Comparison of ENCODE assay signal across 10 mouse cellular contexts in the genomic region with DNA sequence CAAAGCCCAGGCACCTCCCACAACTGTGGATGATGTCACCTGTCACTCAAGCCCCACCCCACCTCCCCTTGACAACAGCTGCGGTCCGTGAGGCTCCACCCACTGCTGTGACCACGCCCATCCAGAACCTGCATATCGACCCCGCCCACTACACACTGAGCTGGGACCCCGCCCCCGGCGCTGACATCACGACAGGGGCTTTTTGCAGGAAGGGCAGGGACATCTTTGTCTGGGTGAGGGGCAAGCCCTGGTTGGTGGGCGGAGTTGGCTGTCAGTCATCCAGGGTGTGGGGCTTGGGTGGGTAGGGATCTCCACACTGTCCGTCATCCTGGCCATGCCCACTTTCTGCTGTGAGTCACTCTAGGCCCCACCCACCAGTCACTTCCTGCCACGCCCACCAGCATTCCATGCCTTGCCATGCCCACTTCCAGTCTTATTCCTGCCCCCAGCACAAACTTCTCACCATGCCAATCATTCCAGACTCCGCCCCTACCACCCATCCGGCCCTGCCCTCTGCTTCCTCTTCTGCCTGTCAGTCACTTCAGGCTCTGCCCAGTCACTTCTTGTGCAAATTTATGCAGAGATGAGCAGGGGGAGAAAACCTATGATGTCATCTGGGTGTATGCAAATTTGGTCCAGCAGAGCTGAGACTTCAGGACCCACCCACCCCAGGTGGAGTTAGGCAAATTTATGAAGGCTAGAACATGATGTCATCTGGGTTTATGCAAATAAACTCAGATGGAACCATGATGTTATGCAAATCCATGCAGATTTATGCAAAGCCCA. TPM values are rescaled to one million over a fixed set of nuclear protein-coding genes. Genes with fewer than 3 reads are reported as not detected.
DNase-seq lines count a peak whose midpoint lies in the region; ATAC-seq and TF ChIP-seq lines count a peak whose summit lies in the region.
"Had no signal": no experiment of that assay in that cellular context is flagged by ENCODE, and none has a peak within 500 bp of the region (broad histone marks: within the 10 kb centered on the region; RNA-seq: fewer than 3 reads in every experiment).

No protein-coding gene starts in this region.

- no peak overlapping the region; the same call in 1 of the 2 replicates for H3K4me3 ChIP-seq in G1E (ENCODE audit: low read depth, low read length)
- no peak overlapping the region for H3K4me3 ChIP-seq in midbrain, embryonic 16.5 days (ENCODE audit: low read depth, low read length)
- H3K4me3 ChIP-seq: embryonic facial prominence, embryonic 12.5 days; layer of hippocampus, adult 2 months had no signal

- H3K36me3 ChIP-seq in G1E (replicated peaks) = peaks cover 48% of the 10 kb centered on the region
- H3K36me3 ChIP-seq in midbrain, embryonic 16.5 days (ENCODE audit: control insufficient read depth, insufficient read depth, low read length) = 0 out of 2 replicates have a peak, but pooled peaks cover 3% of the 10 kb centered on the region

- WGBS in midbrain, embryonic 16.5 days = 95% methylated on average over 14 of the region's 14 CpGs

- TF ChIP-seq CTCF in G1E (IDR thresholded peaks at IDR 0.05; ENCODE audit: low read depth, low read length) = no peak

- no peaks in the 10 kb centered on the region for H3K27me3 ChIP-seq in G1E (ENCODE audit: insufficient read depth, low read length)
- no peaks in the 10 kb centered on the region for H3K27me3 ChIP-seq in midbrain, embryonic 16.5 days (ENCODE audit: control insufficient read depth, insufficient read depth, low read depth, low read length)
- H3K27me3 ChIP-seq: embryonic facial prominence, embryonic 12.5 days had no signal

- H3K27ac ChIP-seq in midbrain, embryonic 16.5 days (ENCODE audit: low read length) = no peak overlapping the region
- H3K27ac ChIP-seq: embryonic facial prominence, embryonic 12.5 days; layer of hippocampus, adult 2 months had no signal

- peaks cover 58% of the 10 kb centered on the region for H3K9me3 ChIP-seq in G1E (replicated peaks)
- peaks cover 23% of the 10 kb centered on the region; the same call in 1 of the 2 replicates for H3K9me3 ChIP-seq in midbrain, embryonic 16.5 days (replicated peaks; ENCODE audit: control insufficient read depth, low read length, poor library complexity, severe bottlenecking)

- DNase-seq in layer of hippocampus, adult 11-12 months (ENCODE audit: low spot score) = peak; percentile 48
- no peak for DNase-seq in layer of hippocampus, adult 9-10 months (ENCODE audit: low spot score)
- DNase-seq in G1E (ENCODE audit: low spot score) = peak; percentile 3
- peak; percentile 24 for DNase-seq in cerebellum, adult 8-10 months
- peak; percentile 39 to 60 for DNase-seq in layer of hippocampus, adult 18-20 months (ENCODE audit: low spot score in 2 of 2)
- peak; percentile 27 for DNase-seq in thymus, postnatal 0 days (ENCODE audit: low spot score)

- H3K4me1 ChIP-seq in G1E (ENCODE audit: insufficient read depth, low read depth, low read length) = peaks cover 16% of the 10 kb centered on the region
- no peaks in the 10 kb centered on the region for H3K4me1 ChIP-seq in midbrain, embryonic 16.5 days (ENCODE audit: control insufficient read depth, insufficient read depth, low read length)
- H3K4me1 ChIP-seq: embryonic facial prominence, embryonic 12.5 days had no signal

- H3K4me2 ChIP-seq in midbrain, embryonic 16.5 days (ENCODE audit: low read length) = no peak overlapping the region
- H3K4me2 ChIP-seq: embryonic facial prominence, embryonic 12.5 days had no signal

- no peak for ATAC-seq in G1E (ENCODE audit: extremely low read depth, insufficient number of reproducible peaks, low FRiP score, poor library complexity, severe bottlenecking)
- ATAC-seq in midbrain, embryonic 16.5 days = 0 out of 2 replicates have a peak, but pooled peaks have one; percentile 1
- no peak for ATAC-seq in activated CD4-positive, CD25-positive, alpha-beta regulatory T cell, adult 4 months

- H3K9ac ChIP-seq in midbrain, embryonic 16.5 days (ENCODE audit: low read depth, low read length) = no peak overlapping the region
- H3K9ac ChIP-seq: embryonic facial prominence, embryonic 12.5 days had no signal

RNA-seq across cellular contexts. Expression of a gene that starts 2.0 kb away (rescaled TPM):
- total RNA-seq in G1E (2014; fragmentation: Nextera tagmentation) (2.7 and 7.4 TPM in 2 replicates), G1E (2017) (10.4 and 11.2 TPM in 2 replicates)
- 97.2 and 105 TPM in 2 replicates for polyA plus RNA-seq in G1E (2012)
- 1 to 10 TPM; 3.3 to 4.2 TPM for total RNA-seq in layer of hippocampus, adult 18-20 months (2021)
- 2.3 and 2.7 TPM in 2 replicates for polyA plus RNA-seq in midbrain, embryonic 16.5 days (2015; fragmentation: Nextera tagmentation; extraction: Ambion mirVana)
- 6.5 and 8.5 TPM in 2 replicates for polyA plus RNA-seq in thymus, postnatal 0 days (2015; fragmentation: Nextera tagmentation; extraction: Ambion mirVana)
- 1 to 10 TPM; 8.2 to 8.5 TPM for polyA plus RNA-seq in activated CD4-positive, CD25-positive, alpha-beta regulatory T cell, adult 4 months (2017; shearing (Covaris generic))

RNA-seq across cellular contexts. Expression of a gene that starts 25.4 kb away (rescaled TPM):
- total RNA-seq in G1E (2014; fragmentation: Nextera tagmentation) (not detected in 2 replicates), G1E (2017) (0.06 and 0.16 TPM in 2 replicates)
- polyA plus RNA-seq in G1E (2012) = not detected in 2 replicates
- not detected for total RNA-seq in layer of hippocampus, adult 18-20 months (2021)
- 0.22 TPM in 1 of 2 replicates, not detected in the other for polyA plus RNA-seq in midbrain, embryonic 16.5 days (2015; fragmentation: Nextera tagmentation; extraction: Ambion mirVana)
- polyA plus RNA-seq in thymus, postnatal 0 days (2015; fragmentation: Nextera tagmentation; extraction: Ambion mirVana) = not detected in 2 replicates
- polyA plus RNA-seq in activated CD4-positive, CD25-positive, alpha-beta regulatory T cell, adult 4 months (2017; shearing (Covaris generic)) = not detected
- total RNA-seq: layer of hippocampus, adult 2 months had no signal
- polyA plus RNA-seq: embryonic facial prominence, embryonic 12.5 days had no signal

RNA-seq across cellular contexts. Expression of a gene that starts 53.1 kb away (rescaled TPM):
- total RNA-seq in G1E (2014; fragmentation: Nextera tagmentation) = not detected in 2 replicates
- total RNA-seq in G1E (2017) = 0.16 TPM in 1 of 2 replicates, not detected in the other
- polyA plus RNA-seq in G1E (2012) = not detected in 2 replicates
- total RNA-seq in layer of hippocampus, adult 18-20 months (2021) = not detected
- not detected in 2 replicates for polyA plus RNA-seq in midbrain, embryonic 16.5 days (2015; fragmentation: Nextera tagmentation; extraction: Ambion mirVana)
- not detected in 2 replicates for polyA plus RNA-seq in thymus, postnatal 0 days (2015; fragmentation: Nextera tagmentation; extraction: Ambion mirVana)
- not detected for polyA plus RNA-seq in activated CD4-positive, CD25-positive, alpha-beta regulatory T cell, adult 4 months (2017; shearing (Covaris generic))
- total RNA-seq: layer of hippocampus, adult 2 months had no signal
- polyA plus RNA-seq: embryonic facial prominence, embryonic 12.5 days had no signal

Comparison
In these comparisons a context has a peak if more than half of its experiments do, and no peak if none do; other contexts are left out.
1. RNA of a gene that starts 2.0 kb away (polyA plus RNA-seq): 97.2 to 105 TPM in G1E; 8.2 to 8.5 TPM in activated CD4-positive, CD25-positive, alpha-beta regulatory T cell, adult 4 months, 6.5 to 8.5 TPM in thymus, postnatal 0 days and 2.3 to 2.7 TPM in midbrain, embryonic 16.5 days; every median in the first group is over 10 times any median in the second.